Mouse (Mus musculus) CH12.LX (cell line): ENCODE measurements around the gene Phospho1.

Experiments used
- CTCF ChIP-seq, 2 experiments: IDR thresholded peaks in 1 of 2; conservative IDR thresholded peaks in 1 of 2; 2 replicates each; pipeline ENCODE4 v1.5.1; 2011 to 2012; ENCODE audit warnings: low read depth in 2 of 2, low read length in 2 of 2, improper control_type of control experiment in 1 of 2, inconsistent platforms in 1 of 2, mild to moderate bottlenecking in 1 of 2, moderate library complexity in 1 of 2
- MAX ChIP-seq: IDR thresholded peaks from 2 replicates; pipeline ENCODE4 v1.6.1; 2011; ENCODE audit warnings: low read length, improper control_type of control experiment
- MXI1 ChIP-seq: IDR thresholded peaks from 2 replicates; pipeline ENCODE4 v1.6.1; 2011; ENCODE audit warnings: mild to moderate bottlenecking, low read depth, low read length, improper control_type of control experiment
- NELFE ChIP-seq: IDR thresholded peaks from 2 replicates; pipeline ENCODE4 v1.6.1; 2011; ENCODE audit warnings: low read depth, low read length, improper control_type of control experiment
- POLR2A ChIP-seq: IDR thresholded peaks from 2 replicates; pipeline ENCODE4 v1.6.1; 2011; ENCODE audit warnings: low read depth, mild to moderate bottlenecking, improper control_type of control experiment, low read length
- RAD21 ChIP-seq: IDR thresholded peaks from 2 replicates; pipeline ENCODE4 v1.6.1; 2011; ENCODE audit warnings: low read depth, mild to moderate bottlenecking, low read length, improper control_type of control experiment, moderate library complexity
- USF1 ChIP-seq: IDR thresholded peaks from 2 replicates; pipeline ENCODE4 v1.6.1; 2014; ENCODE audit warnings: low read depth, mild to moderate bottlenecking, inconsistent platforms, low read length, improper control_type of control experiment

GRCm38 (mm10) chr11:95859468-95859855 is 35.2 kb downstream of the Phospho1 start:
- TF ChIP-seq NELFE (peak; percentile 83), MAX (peak; percentile 97), RAD21 (no peak; the same call in 1 of the 2 replicates), POLR2A (peak; percentile 82), CTCF (conservative IDR thresholded peaks at IDR 0.05 in 1 of 2, IDR thresholded peaks at IDR 0.05 in 1 of 2; ENCODE audit: low read depth in 2 of 2, low read length in 2 of 2) (no peak; a peak in 1 of 4 replicates), USF1 (peak; percentile 21), MXI1 (peak; percentile 95)
